Mouse (Mus musculus) forebrain, embryonic 14.5 days (tissue): ENCODE measurements around the gene Smc1b. TPM values are rescaled to one million over a fixed set of nuclear protein-coding genes. Genes with fewer than 3 reads are reported as not detected.

Experiments
- ATAC-seq: fragments of 200-750 bp; cut with Nextera tagmentation; 2 replicates; pipeline ENCODE4 v1.8.0; 2017; ENCODE audit warnings: mild to moderate bottlenecking, moderate library complexity
- DNase-seq: peaks from one replicate; pipeline ENCODE4 v3.0.0-alpha.2; 2015; ENCODE audit warnings: low spot score
- H3K27ac ChIP-seq: fragments of 300-500 bp; sonication (generic); 2 replicates; pipeline ENCODE4 v1.5.1; 2014; ENCODE audit warnings: low read depth, mild to moderate bottlenecking, control low read depth, low read length, moderate library complexity
- H3K27me3 ChIP-seq: fragments of 300-500 bp; sonication (generic); replicated peaks from 2 replicates; pipeline ENCODE4 v1.6.1; 2014; ENCODE audit warnings: low read length, control low read depth, mixed read lengths; ENCODE audit not compliant: control insufficient read depth, insufficient read depth
- H3K36me3 ChIP-seq: fragments of 300-500 bp; sonication (generic); 2 replicates; pipeline ENCODE4 v1.6.1; 2014; ENCODE audit warnings: low read length, control low read depth; ENCODE audit not compliant: control insufficient read depth, insufficient read depth
- H3K4me1 ChIP-seq: fragments of 300-500 bp; sonication (generic); 2 replicates; pipeline ENCODE4 v1.6.1; 2014; ENCODE audit warnings: antibody characterized with exemption, low read length, control low read depth; ENCODE audit not compliant: control insufficient read depth, insufficient read depth
- H3K4me2 ChIP-seq: fragments of 300-500 bp; sonication (generic); 2 replicates; pipeline ENCODE4 v1.6.1; 2014; ENCODE audit warnings: mild to moderate bottlenecking, control low read depth, low read length
- H3K4me3 ChIP-seq: fragments of 300-500 bp; sonication (generic); 2 replicates; pipeline ENCODE4 v1.5.1; 2014; ENCODE audit warnings: low read depth, low read length, control low read depth
- H3K9ac ChIP-seq: fragments of 300-500 bp; sonication (generic); 2 replicates; pipeline ENCODE4 v1.6.1; 2014; ENCODE audit warnings: mild to moderate bottlenecking, low read length, control low read depth, moderate library complexity
- H3K9me3 ChIP-seq: fragments of 300-500 bp; sonication (generic); replicated peaks from 2 replicates; pipeline ENCODE4 v1.6.1; 2016; ENCODE audit warnings: low read length, control low read depth, mixed read lengths; ENCODE audit not compliant: control insufficient read depth
- WGBS: fragments of 180-500 bp; shearing (Covaris S2); extraction: QIAGEN DNeasy Blood & Tissue Kit; methylation state at CpG from one replicate; pipeline ENCODE4 v1.1.7; 2014; 5-methylcytosine and 5-hydroxymethylcytosine counted together
- polyA plus RNA-seq: library from polyadenylated mRNA; unstranded; fragments of >200 nt; fragmentation: Nextera tagmentation; extraction: Ambion mirVana; gene quantifications from 2 replicates; pipeline ENCODE4 v1.2.1, GENCODE M21; 2014

Smc1b gene
- polyA plus RNA-seq, 1 experiment from 2014 or later: 0.09 TPM

- Histone ChIP-seq H3K9me3 (no peaks in the 10 kb centered on the region), H3K36me3 (no peaks in the 10 kb centered on the region), H3K4me1 (no peaks in the 10 kb centered on the region), H3K27ac (no peak overlapping the region), H3K27me3 (no peaks in the 10 kb centered on the region), H3K9ac (no peak overlapping the region), H3K4me2 (no peak overlapping the region), H3K4me3 (no peak overlapping the region)
- no peak for ATAC-seq
- DNase-seq: peak; percentile 82
- 44% methylated on average over 2 of the region's 2 CpGs for WGBS
Observed at GRCm38 (mm10) chr15:85070561-85070960, 61.2 kb downstream of the Smc1b start.

GRCm38 (mm10) chr15:85063421-85063820 lies 68.3 kb downstream of the Smc1b start:
- Histone ChIP-seq H3K36me3 (peaks cover 8% of the 10 kb centered on the region; the same call in 1 of the 2 replicates), H3K4me2 (no peak overlapping the region), H3K27me3 (no peaks in the 10 kb centered on the region), H3K9ac (no peak overlapping the region), H3K4me1 (no peaks in the 10 kb centered on the region), H3K4me3 (no peak overlapping the region), H3K9me3 (no peaks in the 10 kb centered on the region), H3K27ac (no peak overlapping the region)
- 89% methylated on average over 2 of the region's 2 CpGs for WGBS
- ATAC-seq (no peak), DNase-seq (no peak)

GRCm38 (mm10) chr15:85055186-85055585 lies 76.6 kb downstream of the Smc1b start:
- Histone ChIP-seq H3K4me2 (no peak overlapping the region), H3K4me3 (no peak overlapping the region), H3K4me1 (no peaks in the 10 kb centered on the region), H3K9ac (no peak overlapping the region), H3K27ac (no peak overlapping the region), H3K9me3 (no peaks in the 10 kb centered on the region), H3K36me3 (peaks cover 26% of the 10 kb centered on the region), H3K27me3 (no peaks in the 10 kb centered on the region)
- 86% methylated on average over 4 of the region's 4 CpGs for WGBS
- ATAC-seq (no peak), DNase-seq (no peak)

- H3K4me1 ChIP-seq: no peaks in the 10 kb centered on the region
- peaks cover 29% of the 10 kb centered on the region for H3K36me3 ChIP-seq
- H3K27ac ChIP-seq: no peak overlapping the region
- H3K4me3 ChIP-seq: no peak overlapping the region
- DNase-seq: no peak
- no peaks in the 10 kb centered on the region for H3K27me3 ChIP-seq
- no peak overlapping the region for H3K9ac ChIP-seq
- 96% methylated on average over 3 of the region's 3 CpGs for WGBS
- no peak overlapping the region for H3K4me2 ChIP-seq
- ATAC-seq: no peak
- no peaks in the 10 kb centered on the region for H3K9me3 ChIP-seq
Observed at GRCm38 (mm10) chr15:85054098-85054497, 77.7 kb downstream of the Smc1b start.

- DNase-seq (no peak), ATAC-seq (no peak)
- H3K9me3 ChIP-seq: no peaks in the 10 kb centered on the region
- no peak overlapping the region for H3K4me2 ChIP-seq
- H3K4me3 ChIP-seq: no peak overlapping the region
- no peak overlapping the region for H3K27ac ChIP-seq
- no peak overlapping the region for H3K9ac ChIP-seq
- no peaks in the 10 kb centered on the region for H3K4me1 ChIP-seq
- H3K27me3 ChIP-seq: no peaks in the 10 kb centered on the region
- 75% methylated on average over 1 of the region's 1 CpGs for WGBS
- peaks cover 41% of the 10 kb centered on the region for H3K36me3 ChIP-seq
Observed at GRCm38 (mm10) chr15:85049758-85050157, 82.0 kb downstream of the Smc1b start.

GRCm38 (mm10) chr15:85047865-85048264 lies 83.9 kb downstream of the Smc1b start:
- Histone ChIP-seq H3K4me2 (no peak overlapping the region), H3K4me1 (peaks cover 8% of the 10 kb centered on the region), H3K36me3 (peaks cover 33% of the 10 kb centered on the region)

GRCm38 (mm10) chr15:85046230-85046950 lies 85.4 kb downstream of the Smc1b start:
- ATAC-seq (no peak), DNase-seq (no peak)
- WGBS: 89% methylated on average over 14 of the region's 14 CpGs
- H3K9me3 ChIP-seq: no peaks in the 10 kb centered on the region
- no peaks in the 10 kb centered on the region for H3K27me3 ChIP-seq
- peaks cover 19% of the 10 kb centered on the region for H3K4me1 ChIP-seq
- H3K9ac ChIP-seq: no peak overlapping the region
- no peak overlapping the region for H3K4me3 ChIP-seq
- no peak overlapping the region for H3K4me2 ChIP-seq
- no peak overlapping the region for H3K27ac ChIP-seq
- peaks cover 32% of the 10 kb centered on the region for H3K36me3 ChIP-seq

More at GRCm38 (mm10) chr15:85047865-85048264, 83.9 kb downstream of the Smc1b start:
- no peaks in the 10 kb centered on the region for H3K9me3 ChIP-seq
- 87% methylated on average over 4 of the region's 4 CpGs for whole genome bisulfite sequencing
- ATAC-seq (no peak), DNase-seq (no peak)
- no peaks in the 10 kb centered on the region for H3K27me3 ChIP-seq
- H3K4me3 ChIP-seq: no peak overlapping the region
- no peak overlapping the region for H3K9ac ChIP-seq
- no peak overlapping the region for H3K27ac ChIP-seq

- H3K9me3 ChIP-seq: no peaks in the 10 kb centered on the region
- H3K4me2 ChIP-seq: 0 out of 2 replicates have a peak overlapping the region, but pooled peaks have one; percentile 4
- H3K4me3 ChIP-seq: no peak overlapping the region
- ATAC-seq (no peak), DNase-seq (no peak)
- H3K9ac ChIP-seq: no peak overlapping the region
- H3K27ac ChIP-seq: no peak overlapping the region
- H3K4me1 ChIP-seq: peaks cover 19% of the 10 kb centered on the region
- H3K27me3 ChIP-seq: no peaks in the 10 kb centered on the region
- WGBS: 81% methylated on average over 5 of the region's 5 CpGs
- peaks cover 17% of the 10 kb centered on the region for H3K36me3 ChIP-seq
Observed at GRCm38 (mm10) chr15:85043761-85044160, 88.0 kb downstream of the Smc1b start.

GRCm38 (mm10) chr15:85043116-85043515 lies 88.6 kb downstream of the Smc1b start:
- WGBS: 58% methylated on average over 5 of the region's 5 CpGs
- DNase-seq (no peak), ATAC-seq (no peak)
- Histone ChIP-seq H3K4me3 (no peak overlapping the region), H3K36me3 (peaks cover 12% of the 10 kb centered on the region), H3K9me3 (no peaks in the 10 kb centered on the region), H3K27ac (0 out of 2 replicates have a peak overlapping the region, but pooled peaks have one; percentile 31), H3K4me1 (peaks cover 19% of the 10 kb centered on the region), H3K4me2 (0 out of 2 replicates have a peak overlapping the region, but pooled peaks have one; percentile 4), H3K27me3 (no peaks in the 10 kb centered on the region), H3K9ac (no peak overlapping the region; the same call in 1 of the 2 replicates)
